Mouse (Mus musculus): Measurements from ENCODE around the gene Kcnj14. TPM values are rescaled to one million over a fixed set of nuclear protein-coding genes. Genes with fewer than 3 reads are reported as not detected.

Kcnj14 gene
- 0.10 and 0.31 TPM in 2 replicates for polyA plus RNA-seq (2015; fragmentation: Nextera tagmentation; extraction: Ambion mirVana)

DNA sequence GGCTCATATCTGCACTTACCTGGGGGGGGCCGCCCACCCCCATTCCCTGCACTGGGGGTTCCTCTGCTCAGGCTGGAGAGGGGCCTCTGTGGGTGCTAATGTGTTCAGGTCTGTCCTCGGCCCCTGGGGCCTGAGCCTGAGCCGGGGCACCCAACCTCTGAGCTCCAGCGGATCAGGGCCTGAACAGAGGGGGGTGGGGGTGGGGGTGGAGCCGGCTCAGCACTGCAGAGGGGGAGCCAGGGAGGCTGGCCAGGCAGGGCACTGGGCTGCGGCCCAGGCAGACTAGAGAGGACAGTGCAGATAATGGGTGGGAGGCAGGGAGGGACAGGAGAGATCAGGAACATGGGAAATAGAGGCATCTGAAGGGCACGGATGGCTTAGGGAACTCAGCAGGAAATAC lies at the start of gene Kcnj14:
Kcnj14 (minus strand) TSS at position 185 of the 400 bp plus-strand sequence.
- no peak for DNase-seq (ENCODE audit: low spot score)

DNA sequence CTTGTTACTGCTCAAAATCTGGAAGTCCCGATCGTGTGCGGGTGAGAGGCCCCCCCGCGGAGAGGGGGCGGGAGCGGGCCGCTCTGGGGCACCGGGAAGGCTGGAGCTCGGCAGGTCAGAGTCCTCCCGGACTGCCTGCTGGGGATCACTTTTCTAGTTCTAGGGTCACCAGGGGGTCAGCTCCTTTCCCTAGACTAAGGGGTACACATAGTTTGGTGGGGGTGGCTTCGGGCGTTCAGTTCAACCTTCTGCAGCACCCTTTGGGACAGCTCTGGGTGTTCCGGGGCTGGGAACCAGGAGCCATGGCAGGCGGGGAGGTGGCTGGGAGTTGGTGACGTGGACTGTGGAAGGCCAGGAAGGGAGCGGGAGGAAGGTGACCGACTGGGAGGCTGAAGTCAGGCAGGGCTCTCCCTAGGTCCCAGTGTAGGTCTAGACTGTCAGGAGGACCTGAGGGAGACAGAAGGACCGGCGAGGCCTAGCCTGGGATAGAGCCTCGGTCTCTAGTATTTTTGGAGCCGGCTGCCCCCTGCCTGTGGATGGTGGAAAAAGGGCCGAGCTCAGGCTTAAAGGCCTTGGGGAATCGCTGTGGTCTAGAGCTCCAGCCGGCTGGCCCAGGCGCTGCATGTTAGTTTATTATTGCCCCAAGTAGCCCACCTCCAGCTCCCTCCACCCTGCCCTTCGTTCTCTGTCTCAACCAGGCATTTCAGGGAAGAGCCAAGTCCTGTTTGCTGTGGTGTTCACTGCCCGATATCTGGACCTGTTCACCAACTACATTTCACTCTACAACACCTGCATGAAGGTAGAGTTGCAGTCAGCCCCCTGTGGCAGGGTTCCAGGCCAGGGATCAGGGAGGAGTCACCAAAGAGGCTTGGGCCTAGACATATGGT lies 48.7 kb upstream of the Kcnj14 start:
- DNase-seq (ENCODE audit: low spot score), result peak; percentile 51

DNA sequence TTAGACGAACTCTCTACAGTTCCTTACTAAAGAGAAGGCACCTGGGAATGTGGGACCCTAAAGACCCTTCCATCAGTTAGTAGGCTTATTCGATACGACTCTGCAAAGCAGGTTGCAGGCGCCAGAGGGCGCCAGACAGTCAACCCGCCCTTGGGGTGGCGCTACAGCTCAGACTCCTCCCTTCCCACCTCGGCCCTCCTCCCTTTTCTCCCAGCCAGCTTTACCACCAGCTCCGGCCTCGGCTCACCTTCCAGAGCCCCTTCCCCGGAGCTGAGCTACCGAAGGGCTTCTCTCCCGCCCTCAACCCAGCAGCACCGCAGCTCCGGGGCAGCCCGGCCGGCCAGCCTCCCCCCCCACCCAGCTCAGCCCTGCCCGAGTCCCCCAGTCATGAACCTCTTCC lies 48.0 kb upstream of the Kcnj14 start, which contains the start of gene Kdelr1:
Kdelr1 (plus strand) TSS at position 149 of the 400 bp plus-strand sequence.
- DNase-seq (ENCODE audit: low spot score), result peak; percentile 90

DNA sequence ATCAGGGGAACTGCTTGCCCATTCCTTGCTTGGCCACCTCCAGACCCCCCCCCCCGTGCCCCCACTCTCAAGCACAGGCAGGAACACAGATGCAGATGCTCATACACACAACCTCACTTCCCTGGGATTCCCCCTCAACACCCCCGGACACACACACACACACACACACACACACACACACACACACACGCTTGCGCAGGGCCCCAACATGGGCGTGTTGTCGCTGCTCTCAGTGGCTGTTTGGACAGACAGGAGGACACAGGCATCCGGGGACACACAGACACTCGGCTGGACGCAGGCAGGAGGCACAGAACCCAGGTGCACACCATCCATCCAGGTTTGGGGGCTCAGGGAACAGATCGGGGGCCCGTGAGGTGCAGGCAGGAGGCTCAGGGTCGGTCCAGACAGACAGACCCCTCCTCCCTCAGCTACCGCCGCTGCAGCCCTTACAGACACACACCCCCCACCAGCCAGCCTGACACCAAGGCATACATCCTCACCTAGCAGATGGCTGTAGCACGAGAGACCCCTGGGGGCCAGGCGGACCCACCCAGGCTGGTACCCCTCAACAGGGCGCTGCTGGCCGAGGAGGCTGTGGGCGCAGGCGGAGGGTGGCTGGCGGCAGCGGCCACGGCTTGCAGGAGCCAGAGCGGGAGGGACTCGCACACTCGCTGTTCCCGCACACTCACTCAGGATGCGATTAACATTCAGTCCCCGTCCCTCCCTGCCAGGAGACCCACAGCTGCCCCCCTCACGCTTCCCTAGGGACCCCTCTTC lies 45.9 kb upstream of the Kcnj14 start:
- no peak for DNase-seq (ENCODE audit: low spot score)

DNA sequence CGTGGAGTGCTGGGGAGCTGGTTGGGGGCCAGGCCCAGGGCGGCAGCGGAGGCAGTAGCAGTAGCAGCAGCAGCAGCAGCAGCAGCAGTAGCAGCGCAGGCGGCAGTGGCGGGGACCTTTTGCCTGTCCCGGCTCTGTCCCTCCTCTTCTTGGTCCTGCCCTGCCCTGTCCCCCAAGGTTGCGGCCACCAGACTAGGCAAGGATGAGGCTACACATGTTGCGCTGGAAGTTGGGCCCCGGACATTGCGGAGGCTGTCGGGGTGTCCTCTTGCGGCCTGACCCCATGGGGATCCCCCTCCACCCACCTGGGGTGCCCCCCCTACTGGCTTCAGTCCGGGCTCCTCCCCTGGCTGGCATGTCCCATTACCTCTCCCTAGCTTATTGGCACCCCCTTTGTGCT lies 45.2 kb upstream of the Kcnj14 start:
- no peak for DNase-seq (ENCODE audit: low spot score)

DNA sequence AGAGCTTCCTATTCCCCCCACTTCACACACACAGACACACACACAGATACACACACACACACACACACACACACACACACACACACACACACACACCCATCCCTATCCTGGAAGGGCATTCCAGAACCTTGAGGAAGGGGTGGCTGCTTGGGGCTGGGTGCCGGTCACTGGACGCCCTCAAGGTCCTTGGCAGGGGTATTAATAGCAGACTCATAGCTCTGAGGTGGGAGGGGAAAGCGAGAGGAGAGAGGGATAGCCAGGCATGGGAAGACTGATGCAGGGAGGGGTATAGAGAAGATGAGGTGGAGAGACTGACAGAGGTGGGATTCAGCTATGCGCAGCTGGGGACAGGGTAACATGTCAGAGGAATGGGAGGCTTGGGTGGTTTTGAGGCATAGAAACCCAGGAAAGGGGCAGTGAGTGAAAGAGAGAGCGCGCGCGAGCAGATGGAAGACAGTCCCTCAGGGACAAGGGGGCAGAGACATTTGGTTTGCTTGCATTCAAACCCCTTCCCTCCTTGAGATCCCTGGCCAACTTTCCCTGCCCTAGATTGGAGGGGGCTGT lies 44.6 kb upstream of the Kcnj14 start:
- DNase-seq (ENCODE audit: low spot score), result no peak

DNA sequence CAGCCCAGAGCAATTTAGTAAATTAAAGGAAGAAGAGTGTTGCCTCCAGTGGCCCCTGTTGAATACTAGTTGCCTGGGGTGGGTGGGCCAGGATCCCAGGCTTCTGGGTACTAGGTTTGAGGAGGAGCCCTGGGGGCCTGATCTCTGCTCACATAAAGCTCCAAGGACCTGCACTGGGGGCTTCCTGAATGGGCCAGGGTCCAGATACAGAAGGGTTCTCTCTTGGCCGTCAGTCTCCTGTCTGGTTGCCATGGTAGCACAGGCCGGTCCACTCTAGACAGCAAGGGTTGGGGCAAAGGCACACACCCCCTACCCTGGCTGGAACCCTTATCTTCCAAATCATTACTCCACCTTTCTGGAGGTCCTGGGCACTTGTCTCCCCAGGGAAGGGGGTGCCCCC lies 43.3 kb upstream of the Kcnj14 start:
- DNase-seq (ENCODE audit: low spot score), result no peak

DNA sequence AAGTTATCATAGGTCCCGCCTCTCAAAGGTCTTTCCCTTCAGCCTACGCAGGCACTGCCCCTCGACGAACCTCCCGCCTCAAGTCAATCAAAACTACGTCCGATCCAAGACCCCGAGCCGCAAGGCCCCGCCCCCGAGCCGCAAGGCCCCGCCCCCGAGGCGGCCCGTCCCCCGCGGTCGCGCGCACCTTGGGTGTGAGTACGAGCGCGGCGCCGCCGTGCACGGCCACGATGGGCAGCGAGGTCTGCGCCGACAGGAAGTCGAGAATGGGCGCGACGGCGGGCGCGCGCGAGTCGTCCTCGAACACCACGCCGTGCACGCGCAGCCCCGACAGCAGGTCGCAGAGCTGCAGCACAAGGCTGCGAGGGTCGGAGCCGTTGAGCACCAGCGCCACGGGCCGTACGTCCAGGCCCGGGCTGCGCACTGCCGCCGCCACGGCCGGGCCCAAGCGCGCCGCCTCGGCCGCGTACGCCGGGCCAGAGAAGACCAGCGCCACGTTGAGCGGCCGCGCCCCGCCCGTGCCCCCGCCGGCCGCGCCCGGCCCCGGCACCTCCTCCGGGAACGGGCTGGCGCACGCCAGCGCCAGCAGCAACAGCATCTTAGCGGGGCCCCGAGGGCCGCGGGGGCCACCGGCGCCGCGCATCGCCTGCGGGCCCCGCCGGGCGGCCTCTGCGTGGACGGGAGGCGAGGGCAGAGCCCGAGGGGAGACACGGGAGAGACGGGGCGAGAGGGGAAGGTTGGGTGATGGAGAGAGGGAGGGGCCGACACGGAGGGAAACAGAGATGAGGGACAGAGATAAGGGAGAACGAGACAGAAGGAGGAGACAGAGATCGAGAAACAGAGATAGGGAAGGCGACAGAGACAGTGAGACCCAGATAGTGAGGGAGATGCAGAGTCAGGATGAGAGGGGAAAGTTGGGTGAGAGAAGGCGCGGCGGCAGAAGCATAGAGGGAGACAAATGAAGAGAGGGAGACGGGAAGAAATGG lies 41.6 kb upstream of the Kcnj14 start:
- peak; percentile 93 for DNase-seq (ENCODE audit: low spot score)

DNA sequence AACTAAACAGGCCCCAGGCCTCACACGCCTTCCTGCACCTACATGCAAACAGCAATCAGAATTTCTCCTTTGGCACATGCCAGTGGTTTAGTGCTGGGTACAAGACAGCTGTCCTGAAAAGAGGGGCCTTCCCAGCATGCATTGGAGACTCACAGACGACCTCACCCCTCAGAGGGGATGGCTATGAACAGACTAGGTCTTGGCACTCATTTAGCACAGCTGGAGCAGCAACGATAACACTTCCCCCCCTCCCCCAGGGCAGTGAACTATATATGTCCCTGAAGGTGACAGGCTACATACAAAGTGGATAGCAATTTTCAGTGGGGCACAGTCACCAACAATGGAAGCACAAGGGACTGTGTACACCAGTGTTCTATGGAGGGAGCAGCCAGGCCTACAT lies 39.9 kb upstream of the Kcnj14 start:
- no peak for DNase-seq (ENCODE audit: low spot score)

DNA sequence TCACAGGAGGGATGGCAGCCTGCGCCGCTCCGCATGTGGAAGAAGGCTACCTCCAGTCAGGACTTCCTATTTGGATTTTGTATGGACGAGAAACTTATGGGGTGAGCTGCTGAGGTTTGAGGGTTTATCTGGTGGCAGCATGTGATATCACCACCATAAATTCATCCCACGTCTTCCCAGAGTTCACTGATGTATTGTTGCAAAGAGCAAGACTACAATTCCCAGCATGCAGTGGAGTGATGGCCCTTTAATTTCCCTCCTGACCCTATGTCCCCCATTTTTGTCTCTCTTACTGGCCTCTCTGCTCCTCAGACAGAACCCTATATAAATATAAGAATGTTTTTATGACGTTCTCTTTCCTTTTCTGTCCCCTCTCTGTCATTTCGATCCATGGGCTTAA lies 38.2 kb upstream of the Kcnj14 start:
- no peak for DNase-seq (ENCODE audit: low spot score)

DNA sequence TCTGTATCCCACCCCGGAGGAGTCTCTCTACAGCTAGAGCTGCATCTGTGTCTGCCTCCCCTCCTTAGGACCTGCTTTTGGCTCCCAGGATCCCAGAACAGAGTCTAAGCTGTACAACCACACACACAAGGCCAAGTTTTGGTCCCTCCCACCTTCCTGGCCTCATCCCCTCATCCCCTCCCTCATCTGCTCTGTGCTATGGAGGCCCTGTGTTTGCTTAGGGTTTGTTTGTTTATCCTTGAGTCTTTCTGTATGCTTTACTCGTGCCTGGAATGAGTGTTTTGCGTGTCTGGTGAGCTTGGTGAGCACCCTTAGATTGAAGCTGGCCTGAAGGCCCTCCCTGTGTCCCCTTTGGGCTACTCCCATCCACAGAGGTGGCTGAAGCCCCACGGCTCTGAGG lies 34.4 kb upstream of the Kcnj14 start:
- no peak for DNase-seq (ENCODE audit: low spot score)

DNA sequence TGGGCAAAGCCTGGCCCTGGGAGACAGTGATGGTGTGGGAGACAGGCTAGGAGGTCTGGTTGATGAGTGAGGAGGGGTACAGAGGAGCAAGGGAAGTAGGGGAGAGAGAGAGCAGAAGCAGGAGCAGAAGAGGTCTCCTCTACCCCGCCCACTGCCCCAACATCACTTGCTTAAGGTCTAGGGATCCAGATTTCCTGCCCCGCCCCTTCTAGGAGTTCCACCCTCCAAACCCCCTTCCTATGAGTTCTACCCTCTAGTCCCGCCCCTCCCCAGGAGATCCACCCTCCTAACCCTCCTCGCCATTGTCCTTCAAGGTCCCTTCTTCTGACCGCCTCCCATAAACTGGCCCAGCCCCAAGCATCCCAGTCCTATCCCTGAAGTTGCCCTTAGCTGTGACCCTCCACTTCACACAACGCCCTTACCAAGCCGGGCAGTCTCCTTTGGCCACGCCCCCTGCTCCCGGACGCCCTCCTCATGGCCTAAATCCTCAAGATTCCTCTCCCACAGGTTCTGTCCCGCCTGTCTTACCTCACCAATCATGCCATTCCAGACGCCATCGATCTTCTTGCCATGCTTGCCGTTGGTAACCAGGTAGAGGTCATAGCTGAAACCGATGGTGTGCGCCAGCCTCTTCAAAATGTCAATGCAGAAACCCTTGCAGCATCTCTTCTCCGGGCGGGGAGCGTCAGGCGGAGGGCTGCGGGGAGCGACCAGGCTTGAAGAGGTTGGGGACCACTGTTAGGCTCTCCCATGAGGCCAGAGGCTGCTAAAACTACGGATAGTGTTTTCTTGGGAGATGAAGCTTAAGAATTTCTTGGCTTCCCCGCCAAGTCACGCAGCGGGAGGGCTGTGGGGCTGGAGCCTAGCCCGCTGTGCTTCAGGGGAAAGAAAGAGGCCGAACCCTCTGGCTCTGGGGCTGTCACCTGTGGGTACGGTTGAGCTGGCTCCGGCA lies 32.6 kb upstream of the Kcnj14 start:
- DNase-seq (ENCODE audit: low spot score), result no peak

DNA sequence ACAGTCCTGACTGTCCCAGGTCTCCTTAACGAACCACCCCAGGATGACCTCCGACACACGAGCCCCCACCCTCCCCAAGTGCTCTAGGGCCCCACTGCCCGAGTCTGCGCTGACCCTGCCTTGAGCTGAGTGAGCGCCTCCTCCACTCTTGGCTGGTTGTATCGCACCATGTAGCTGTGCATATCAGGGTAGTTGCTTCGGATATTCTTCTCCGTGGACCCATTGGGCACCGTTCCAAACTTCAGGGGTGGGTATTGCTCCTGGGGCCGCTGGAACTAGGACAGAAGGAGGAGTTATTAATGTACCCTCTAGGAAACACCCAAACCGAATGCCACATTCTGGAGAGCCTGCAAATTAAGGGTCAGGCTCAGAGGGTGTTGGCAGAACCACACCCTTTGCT lies 28.5 kb upstream of the Kcnj14 start:
- DNase-seq (ENCODE audit: low spot score), result no peak

DNA sequence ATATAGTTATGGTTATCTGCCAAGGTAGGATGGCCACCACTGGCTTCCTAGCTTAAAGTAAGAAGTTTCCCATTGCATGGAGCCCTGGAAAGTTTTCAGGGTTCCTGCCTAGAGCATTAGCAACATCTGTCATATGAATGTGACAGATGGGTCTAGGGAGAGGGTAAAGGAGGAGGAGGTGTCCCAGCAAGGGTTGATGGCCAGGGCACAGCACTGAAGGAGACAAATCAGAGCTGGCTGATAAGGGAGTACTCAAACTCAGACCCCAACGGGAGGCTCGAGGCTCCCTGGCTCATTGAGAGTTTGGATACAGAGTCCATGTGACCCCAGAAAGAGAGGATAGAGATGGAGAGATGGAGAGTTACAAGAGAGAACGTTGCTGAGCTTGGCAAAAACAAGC lies 26.1 kb upstream of the Kcnj14 start:
- DNase-seq (ENCODE audit: low spot score), result no peak

DNA sequence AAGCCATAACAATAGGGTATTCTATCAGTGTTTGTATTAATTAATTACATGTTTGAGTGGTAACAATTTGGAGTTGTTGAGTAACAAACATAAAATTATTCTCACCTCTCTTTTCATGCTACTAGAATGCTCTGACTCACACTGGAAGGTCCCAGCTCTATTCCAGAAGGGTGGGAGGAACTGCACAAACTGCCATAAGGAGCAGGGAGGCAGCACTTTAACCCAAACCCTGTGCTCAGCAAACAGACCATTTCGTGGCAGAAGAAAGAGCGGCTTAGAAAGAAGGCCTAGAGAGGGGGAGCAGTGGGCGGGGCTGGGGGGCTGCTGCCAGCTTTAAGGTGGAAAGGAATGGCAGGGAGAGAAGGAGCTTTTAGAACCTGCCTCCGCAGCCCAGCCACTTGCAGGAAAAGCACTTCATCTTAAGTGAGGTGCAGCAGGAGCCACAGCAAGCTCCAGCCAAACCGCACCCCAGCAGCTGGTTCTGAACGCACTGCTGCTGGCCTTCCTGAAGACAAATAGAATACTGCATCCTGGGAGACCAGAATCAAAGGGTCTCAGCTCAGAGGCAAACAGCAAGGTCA lies 24.0 kb upstream of the Kcnj14 start:
- DNase-seq (ENCODE audit: low spot score), result no peak

DNA sequence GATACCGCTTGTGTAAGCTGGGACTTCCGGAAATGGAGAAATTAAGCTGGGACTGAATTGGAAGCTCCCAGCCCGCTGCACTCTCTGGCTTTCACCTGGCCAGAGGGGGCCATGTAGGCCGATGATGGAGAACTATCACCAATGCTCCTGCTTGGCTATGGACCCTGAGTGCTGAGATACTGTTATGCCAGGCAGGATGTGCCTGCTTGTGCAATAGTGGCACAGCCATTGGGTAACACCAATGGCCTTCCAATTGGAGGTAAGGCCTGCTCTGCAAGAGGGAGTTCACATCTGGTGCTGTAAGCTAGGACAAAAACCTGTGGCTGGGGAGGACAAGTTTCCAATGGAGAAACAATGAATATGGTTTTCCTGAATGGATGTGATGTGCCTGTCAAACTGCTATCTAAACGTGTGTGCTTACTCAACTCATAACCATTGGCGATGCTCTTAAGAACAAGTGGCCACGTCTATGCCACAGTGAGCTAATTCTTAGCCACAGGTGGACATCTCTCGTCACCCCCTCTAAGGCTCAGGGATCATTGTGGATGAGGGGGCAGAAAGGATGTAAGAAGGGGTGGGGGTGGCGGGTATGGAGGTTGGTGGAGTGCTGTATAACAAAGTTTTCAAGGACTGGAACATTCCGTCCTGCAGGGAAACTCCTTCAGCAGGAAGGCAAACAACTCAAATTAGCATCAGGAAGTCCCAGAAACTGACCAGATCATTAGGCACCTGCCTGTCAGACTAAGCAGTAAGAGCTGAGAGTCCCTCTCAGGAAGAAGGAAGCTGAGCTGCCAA lies 18.6 kb upstream of the Kcnj14 start:
- no peak for DNase-seq (ENCODE audit: low spot score)

DNA sequence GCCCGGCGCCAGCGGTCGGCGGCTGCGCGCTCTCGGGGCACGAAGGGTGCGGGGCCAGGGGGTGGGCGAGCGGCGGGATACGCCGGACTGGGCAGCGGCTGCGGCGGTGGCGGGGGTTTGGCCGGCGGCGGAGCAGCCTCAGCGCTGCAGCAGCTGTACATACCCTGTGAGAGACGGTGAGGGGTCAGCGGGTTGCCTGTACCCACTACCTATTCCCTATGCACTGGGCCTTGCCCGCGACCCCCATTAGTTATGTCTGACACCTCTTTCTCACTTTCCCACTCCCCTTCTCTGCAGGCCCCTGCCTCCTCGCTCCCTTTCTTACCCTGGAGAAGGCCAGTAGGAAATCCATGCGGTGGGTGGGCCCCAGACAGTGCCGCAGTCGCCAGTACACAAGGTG lies 9.3 kb upstream of the Kcnj14 start:
- no peak for DNase-seq (ENCODE audit: low spot score)

DNA sequence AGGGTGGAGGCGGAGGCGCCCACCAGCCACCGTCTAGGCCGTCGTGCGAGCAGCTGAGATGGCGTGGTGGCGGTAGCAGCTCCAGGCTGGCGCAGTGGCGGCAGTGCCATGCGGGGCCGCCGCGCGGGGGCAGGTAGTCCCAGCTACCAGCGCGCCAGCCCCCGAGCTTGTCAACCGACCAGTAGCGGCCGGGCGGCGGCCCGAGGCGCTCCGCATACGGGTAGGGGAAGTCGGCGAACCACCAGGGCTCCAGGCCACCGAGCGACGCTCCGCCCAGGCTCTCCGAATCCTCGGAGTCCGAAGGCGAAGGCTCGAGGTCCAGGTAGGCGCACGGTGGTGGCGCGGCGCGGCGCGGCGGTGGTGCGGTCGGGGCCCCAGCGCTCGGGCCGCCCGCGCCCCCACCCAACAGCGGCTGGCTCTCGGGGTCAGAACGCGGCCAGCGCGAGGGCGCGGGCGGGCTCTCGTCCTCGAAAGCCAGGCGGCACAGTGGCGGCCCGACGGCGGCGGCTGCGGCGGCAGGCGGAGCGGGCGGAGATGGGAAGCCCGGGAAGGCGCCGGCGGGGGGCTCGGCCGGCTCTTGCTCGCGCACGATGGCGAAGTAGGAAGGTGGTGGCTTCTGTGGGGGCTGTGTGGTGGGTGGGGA lies 8.7 kb upstream of the Kcnj14 start:
- DNase-seq (ENCODE audit: low spot score), result no peak

All from thymus, postnatal 0 days (tissue).